Mouse (Mus musculus): ENCODE data around the gene BC035044. TPM values are rescaled to one million over a fixed set of nuclear protein-coding genes. Genes with fewer than 3 reads are reported as not detected.

The BC035044 gene
- polyA plus RNA-seq, 1 experiment from 2014 or later = 0.60 TPM

Small RNA genes within 50 kb of the gene (microRNA-seq; reads per million reads assigned to microRNA genes)
- gene Gm27336 = not detected

Other genes starting within 250 kb of the BC035044 start
- gene Clec2h, start 228.7 kb downstream of the BC035044 start, polyA plus RNA-seq (2015; fragmentation: Nextera tagmentation; extraction: Ambion mirVana) = not detected in 2 replicates
- not detected in 2 replicates for gene Klrb1, start 168.1 kb downstream of the BC035044 start, polyA plus RNA-seq (2015; fragmentation: Nextera tagmentation; extraction: Ambion mirVana)
- 0.15 TPM in 1 of 2 replicates, not detected in the other for gene Klrb1c, start 101.9 kb downstream of the BC035044 start, polyA plus RNA-seq (2015; fragmentation: Nextera tagmentation; extraction: Ambion mirVana)
- gene Gm44511, start 64.8 kb downstream of the BC035044 start, polyA plus RNA-seq (2015; fragmentation: Nextera tagmentation; extraction: Ambion mirVana) = not detected in 2 replicates
- gene Klrb1b, start 64.8 kb downstream of the BC035044 start, polyA plus RNA-seq (2015; fragmentation: Nextera tagmentation; extraction: Ambion mirVana) = not detected in 2 replicates
- not detected in 2 replicates for gene Clec2i, start 3.5 kb downstream of the BC035044 start, polyA plus RNA-seq (2015; fragmentation: Nextera tagmentation; extraction: Ambion mirVana)
- gene Clec2g, start 43.3 kb upstream of the BC035044 start, polyA plus RNA-seq (2015; fragmentation: Nextera tagmentation; extraction: Ambion mirVana) = not detected in 2 replicates
- not detected in 2 replicates for gene Klrb1f, start 154.8 kb upstream of the BC035044 start, polyA plus RNA-seq (2015; fragmentation: Nextera tagmentation; extraction: Ambion mirVana)
- gene Clec2e, start 209.8 kb upstream of the BC035044 start, polyA plus RNA-seq (2015; fragmentation: Nextera tagmentation; extraction: Ambion mirVana) = not detected in 2 replicates